Mouse (Mus musculus): Measurements from ENCODE around the gene Atf7ip.

- TF ChIP-seq CTCF (IDR thresholded peaks at IDR 0.05; ENCODE audit: low read depth, low read length) = no peak
- no peak for TF ChIP-seq POLR2A (IDR thresholded peaks at IDR 0.05; ENCODE audit: borderline replicate concordance, low read depth, low read length)
Observed at GRCm38 (mm10) chr6:136471601-136472000, 34.4 kb upstream of the Atf7ip start.

Data from bone marrow macrophage, adult 2 months (primary cell).